Mouse (Mus musculus) neural tube, embryonic 15.5 days (tissue): ENCODE data around the gene Fignl1. TPM values are rescaled to one million over a fixed set of nuclear protein-coding genes. Genes with fewer than 3 reads are reported as not detected.

ENCODE experiments used
- ATAC-seq: fragments of 200-750 bp; cut with Nextera tagmentation; 2 replicates; pipeline ENCODE4 v1.8.0; 2017; ENCODE audit warnings: mild to moderate bottlenecking, moderate TSS enrichment, moderate library complexity; ENCODE audit not compliant: low FRiP score
- H3K27ac ChIP-seq: fragments of 300-500 bp; sonication (generic); replicated peaks from 2 replicates; pipeline ENCODE4 v1.5.1; 2015; ENCODE audit warnings: mild to moderate bottlenecking, inconsistent platforms
- H3K27me3 ChIP-seq: fragments of 300-500 bp; sonication (generic); replicated peaks from 2 replicates; pipeline ENCODE4 v1.6.1; 2015; ENCODE audit warnings: inconsistent platforms
- H3K36me3 ChIP-seq: fragments of 300-500 bp; sonication (generic); 2 replicates; pipeline ENCODE4 v1.6.1; 2015; ENCODE audit warnings: inconsistent platforms
- H3K4me1 ChIP-seq: fragments of 300-500 bp; sonication (generic); 2 replicates; pipeline ENCODE4 v1.6.1; 2015; ENCODE audit warnings: inconsistent platforms
- H3K4me2 ChIP-seq: fragments of 300-500 bp; sonication (generic); 2 replicates; pipeline ENCODE4 v1.6.1; 2015; ENCODE audit warnings: inconsistent platforms, mild to moderate bottlenecking, moderate library complexity
- H3K4me3 ChIP-seq: fragments of 300-500 bp; sonication (generic); replicated peaks from 2 replicates; pipeline ENCODE4 v1.5.1; 2015; ENCODE audit warnings: mild to moderate bottlenecking, inconsistent platforms
- H3K9ac ChIP-seq: fragments of 300-500 bp; sonication (generic); replicated peaks from 2 replicates; pipeline ENCODE4 v1.6.1; 2015; ENCODE audit warnings: mild to moderate bottlenecking, inconsistent platforms
- H3K9me3 ChIP-seq: fragments of 300-500 bp; sonication (generic); replicated peaks from 2 replicates; pipeline ENCODE4 v1.6.1; 2016; ENCODE audit warnings: inconsistent platforms
- WGBS: fragments of 180-500 bp; shearing (Covaris S2); methylation state at CpG from one replicate; pipeline ENCODE4 v1.1.7; 2015; ENCODE audit warnings: mixed read lengths; 5-methylcytosine and 5-hydroxymethylcytosine counted together
- polyA plus RNA-seq: library from polyadenylated mRNA; unstranded; fragments of >200 nt; fragmentation: Nextera tagmentation; extraction: Ambion mirVana; gene quantifications from 2 replicates; pipeline ENCODE4 v1.2.1, GENCODE M21; 2015

Gene Fignl1
- polyA plus RNA-seq, 1 experiment from 2014 or later = 8.7 TPM

- Histone ChIP-seq H3K36me3 (peaks cover 11% of the 10 kb centered on the region), H3K27ac (no peak overlapping the region), H3K4me2 (no peak overlapping the region), H3K4me3 (no peak overlapping the region), H3K4me1 (no peaks in the 10 kb centered on the region), H3K9me3 (no peaks in the 10 kb centered on the region), H3K27me3 (no peaks in the 10 kb centered on the region), H3K9ac (no peak overlapping the region)
- no peak for ATAC-seq
- 92% methylated on average over 9 of the region's 9 CpGs for WGBS
Observed at GRCm38 (mm10) chr11:11801067-11801466, 7.7 kb downstream of the Fignl1 start.

- Histone ChIP-seq H3K27ac (no peak overlapping the region), H3K9ac (no peak overlapping the region), H3K9me3 (no peaks in the 10 kb centered on the region), H3K36me3 (peaks cover 11% of the 10 kb centered on the region), H3K27me3 (no peaks in the 10 kb centered on the region), H3K4me3 (no peak overlapping the region), H3K4me2 (no peak overlapping the region), H3K4me1 (no peaks in the 10 kb centered on the region)
- WGBS = 97% methylated on average over 3 of the region's 3 CpGs
- ATAC-seq = no peak
Observed at GRCm38 (mm10) chr11:11800304-11800703, 8.5 kb downstream of the Fignl1 start.

GRCm38 (mm10) chr11:11798690-11799089, 10.1 kb downstream of the Fignl1 start:
- Histone ChIP-seq H3K4me1 (no peaks in the 10 kb centered on the region), H3K27me3 (no peaks in the 10 kb centered on the region), H3K36me3 (peaks cover 11% of the 10 kb centered on the region), H3K9ac (no peak overlapping the region), H3K4me3 (no peak overlapping the region), H3K4me2 (no peak overlapping the region), H3K27ac (no peak overlapping the region), H3K9me3 (no peaks in the 10 kb centered on the region)
- WGBS = 94% methylated on average over 1 of the region's 1 CpGs
- no peak for ATAC-seq

GRCm38 (mm10) chr11:11794626-11795025, 14.1 kb downstream of the Fignl1 start:
- Histone ChIP-seq H3K27ac (no peak overlapping the region), H3K4me2 (no peak overlapping the region), H3K27me3 (no peaks in the 10 kb centered on the region), H3K4me1 (no peaks in the 10 kb centered on the region), H3K36me3 (no peaks in the 10 kb centered on the region), H3K9me3 (no peaks in the 10 kb centered on the region), H3K9ac (no peak overlapping the region), H3K4me3 (no peak overlapping the region)
- WGBS = 76% methylated on average over 1 of the region's 1 CpGs
- no peak for ATAC-seq

- ATAC-seq = peak; percentile 95
- Histone ChIP-seq H3K27me3 (no peaks in the 10 kb centered on the region), H3K4me2 (peak overlapping the region; percentile 45), H3K9ac (no peak overlapping the region), H3K27ac (no peak overlapping the region), H3K4me3 (no peak overlapping the region; the same call in 1 of the 2 replicates), H3K9me3 (no peaks in the 10 kb centered on the region), H3K4me1 (no peaks in the 10 kb centered on the region), H3K36me3 (no peaks in the 10 kb centered on the region)
- 0% methylated on average over 8 of the region's 8 CpGs for WGBS
Observed at GRCm38 (mm10) chr11:11788521-11788974, 20.2 kb downstream of the Fignl1 start.

- Histone ChIP-seq H3K4me3 (no peak overlapping the region), H3K4me2 (no peak overlapping the region), H3K27ac (no peak overlapping the region), H3K27me3 (no peaks in the 10 kb centered on the region), H3K4me1 (no peaks in the 10 kb centered on the region), H3K36me3 (no peaks in the 10 kb centered on the region), H3K9ac (no peak overlapping the region), H3K9me3 (no peaks in the 10 kb centered on the region)
- WGBS = 73% methylated on average over 6 of the region's 6 CpGs
- ATAC-seq = no peak
Observed at GRCm38 (mm10) chr11:11785457-11785856, 23.3 kb downstream of the Fignl1 start.

GRCm38 (mm10) chr11:11781728-11782127, 27.0 kb downstream of the Fignl1 start:
- H3K36me3 ChIP-seq = no peaks in the 10 kb centered on the region
- H3K9ac ChIP-seq = no peak overlapping the region
- ATAC-seq = no peak
- no peaks in the 10 kb centered on the region for H3K27me3 ChIP-seq
- no peaks in the 10 kb centered on the region for H3K4me1 ChIP-seq
- H3K4me2 ChIP-seq = no peak overlapping the region
- no peak overlapping the region for H3K27ac ChIP-seq
- no peaks in the 10 kb centered on the region for H3K9me3 ChIP-seq
- WGBS = 88% methylated on average over 8 of the region's 8 CpGs
- H3K4me3 ChIP-seq = no peak overlapping the region

- WGBS = 91% methylated on average over 6 of the region's 6 CpGs
- H3K4me2 ChIP-seq = no peak overlapping the region
Observed at GRCm38 (mm10) chr11:11778345-11778744, 30.4 kb downstream of the Fignl1 start.

GRCm38 (mm10) chr11:11777796-11778195, 31.0 kb downstream of the Fignl1 start:
- no peak overlapping the region for H3K9ac ChIP-seq
- ATAC-seq = no peak
- H3K4me1 ChIP-seq = no peaks in the 10 kb centered on the region
- no peak overlapping the region for H3K4me3 ChIP-seq
- H3K36me3 ChIP-seq = no peaks in the 10 kb centered on the region
- 84% methylated on average over 2 of the region's 2 CpGs for WGBS
- no peaks in the 10 kb centered on the region for H3K27me3 ChIP-seq
- no peaks in the 10 kb centered on the region for H3K9me3 ChIP-seq
- no peak overlapping the region for H3K4me2 ChIP-seq
- no peak overlapping the region for H3K27ac ChIP-seq

More at GRCm38 (mm10) chr11:11778345-11778744, 30.4 kb downstream of the Fignl1 start:
- Histone ChIP-seq H3K36me3 (no peaks in the 10 kb centered on the region), H3K9me3 (no peaks in the 10 kb centered on the region), H3K4me3 (no peak overlapping the region), H3K9ac (no peak overlapping the region), H3K4me1 (no peaks in the 10 kb centered on the region), H3K27me3 (no peaks in the 10 kb centered on the region), H3K27ac (no peak overlapping the region)
- ATAC-seq = no peak

GRCm38 (mm10) chr11:11777246-11777645, 31.5 kb downstream of the Fignl1 start:
- WGBS = 58% methylated on average over 3 of the region's 3 CpGs
- no peaks in the 10 kb centered on the region for H3K9me3 ChIP-seq
- no peaks in the 10 kb centered on the region for H3K4me1 ChIP-seq
- no peak overlapping the region for H3K4me2 ChIP-seq
- H3K9ac ChIP-seq = no peak overlapping the region
- ATAC-seq = no peak
- H3K36me3 ChIP-seq = no peaks in the 10 kb centered on the region
- H3K4me3 ChIP-seq = no peak overlapping the region
- H3K27me3 ChIP-seq = no peaks in the 10 kb centered on the region
- no peak overlapping the region for H3K27ac ChIP-seq

- no peak overlapping the region for H3K4me3 ChIP-seq
- no peak overlapping the region for H3K27ac ChIP-seq
- no peaks in the 10 kb centered on the region for H3K36me3 ChIP-seq
- ATAC-seq = no peak
- H3K9ac ChIP-seq = no peak overlapping the region
- 84% methylated on average over 7 of the region's 7 CpGs for WGBS
- H3K4me1 ChIP-seq = no peaks in the 10 kb centered on the region
- H3K27me3 ChIP-seq = no peaks in the 10 kb centered on the region
- H3K9me3 ChIP-seq = no peaks in the 10 kb centered on the region
- no peak overlapping the region for H3K4me2 ChIP-seq
Observed at GRCm38 (mm10) chr11:11776822-11777174, 32.0 kb downstream of the Fignl1 start.

- Histone ChIP-seq H3K9ac (no peak overlapping the region), H3K4me3 (no peak overlapping the region), H3K4me2 (no peak overlapping the region), H3K27ac (no peak overlapping the region), H3K9me3 (no peaks in the 10 kb centered on the region), H3K27me3 (no peaks in the 10 kb centered on the region), H3K36me3 (no peaks in the 10 kb centered on the region), H3K4me1 (no peaks in the 10 kb centered on the region)
- WGBS = 76% methylated on average over 4 of the region's 4 CpGs
- ATAC-seq = no peak
Observed at GRCm38 (mm10) chr11:11776071-11776821, 32.5 kb downstream of the Fignl1 start.
